Mouse (Mus musculus): Measurements from ENCODE around the gene Chn2. TPM values are rescaled to one million over a fixed set of nuclear protein-coding genes. Genes with fewer than 3 reads are reported as not detected.

Chn2 gene
- polyA plus RNA-seq, 1 experiment from 2014 or later, result 23.5 TPM

DNA sequence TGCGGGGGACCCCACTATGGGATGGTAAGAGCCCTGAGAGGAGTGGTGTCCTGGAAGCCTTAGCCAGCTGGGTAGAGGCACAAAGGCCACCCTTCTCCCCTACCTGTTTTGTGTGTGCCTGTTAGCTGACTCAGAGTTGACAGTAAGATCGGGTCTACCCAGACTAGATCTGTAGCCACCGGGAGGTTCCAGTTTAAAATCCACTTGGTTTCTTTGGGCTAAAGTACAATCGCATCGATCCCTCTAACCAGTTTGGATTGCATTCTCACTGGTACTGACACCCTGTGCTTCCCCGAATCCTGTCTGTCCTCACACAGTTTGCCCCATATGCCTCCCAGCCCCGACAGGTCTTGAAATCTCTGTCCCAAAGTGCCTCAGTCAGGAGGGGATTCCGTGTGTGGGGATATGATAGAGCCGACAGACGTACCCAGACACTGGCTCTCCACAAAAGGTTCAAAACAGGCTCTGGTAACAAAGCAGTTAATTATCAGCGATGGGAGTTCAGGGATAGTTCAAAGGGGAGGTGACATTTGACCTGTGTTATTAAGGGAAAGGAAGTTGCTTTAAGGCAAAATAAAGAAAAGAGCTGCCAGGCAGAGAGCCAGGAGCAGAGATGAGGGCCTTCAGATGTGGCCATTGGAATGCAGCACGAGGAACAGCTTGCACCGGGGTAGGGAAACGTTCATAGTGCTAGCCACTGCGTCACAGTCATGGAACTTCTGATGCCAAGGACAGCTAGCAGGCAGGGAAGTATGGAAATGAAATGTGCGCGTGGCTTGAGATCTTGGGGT lies 212.2 kb downstream of the Chn2 start:
- Histone ChIP-seq H3K9me3 (ENCODE audit: control insufficient read depth, low read length) (no peaks in the 10 kb centered on the region), H3K36me3 (ENCODE audit: control insufficient read depth, insufficient read depth, low read length) (no peaks in the 10 kb centered on the region), H3K9ac (replicated peaks; ENCODE audit: low read depth, low read length) (no peak overlapping the region), H3K4me3 (ENCODE audit: low read depth, low read length) (no peak overlapping the region), H3K4me2 (ENCODE audit: low read depth, low read length) (no peak overlapping the region), H3K27ac (ENCODE audit: low read depth, low read length) (no peak overlapping the region), H3K4me1 (ENCODE audit: control insufficient read depth, insufficient read depth, low read length) (no peaks in the 10 kb centered on the region), H3K27me3 (ENCODE audit: control insufficient read depth, insufficient read depth, low read length) (no peaks in the 10 kb centered on the region)
- no peak for ATAC-seq (ENCODE audit: low read depth)
- WGBS, result 44% methylated on average over 17 of the region's 17 CpGs

DNA sequence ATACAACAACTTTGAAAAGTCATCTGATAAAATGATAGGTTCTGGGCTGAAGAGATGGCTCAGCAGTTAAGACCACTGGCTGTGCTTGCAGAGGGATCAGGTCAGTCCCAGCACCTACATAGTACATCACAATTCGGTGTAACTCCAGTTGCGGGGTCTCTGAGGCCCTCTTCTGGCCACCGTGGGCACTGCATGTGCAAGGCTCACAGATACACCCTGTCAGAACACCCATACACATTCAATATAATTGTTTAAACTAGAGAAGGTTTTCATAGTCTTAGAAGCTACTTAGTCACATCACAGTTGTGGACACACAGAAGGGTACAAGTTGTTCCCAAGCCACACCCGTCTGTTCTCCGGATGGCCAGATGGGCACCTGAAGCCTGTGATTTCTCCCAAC lies 213.9 kb downstream of the Chn2 start:
- no peaks in the 10 kb centered on the region for H3K4me1 ChIP-seq (ENCODE audit: control insufficient read depth, insufficient read depth, low read length)
- no peak overlapping the region for H3K9ac ChIP-seq (replicated peaks; ENCODE audit: low read depth, low read length)
- 70% methylated on average over 5 of the region's 5 CpGs for WGBS
- no peaks in the 10 kb centered on the region for H3K36me3 ChIP-seq (ENCODE audit: control insufficient read depth, insufficient read depth, low read length)
- ATAC-seq (ENCODE audit: low read depth), result no peak
- no peak overlapping the region for H3K4me2 ChIP-seq (ENCODE audit: low read depth, low read length)
- no peak overlapping the region for H3K27ac ChIP-seq (ENCODE audit: low read depth, low read length)
- no peak overlapping the region for H3K4me3 ChIP-seq (ENCODE audit: low read depth, low read length)
- no peaks in the 10 kb centered on the region for H3K9me3 ChIP-seq (ENCODE audit: control insufficient read depth, low read length)
- no peaks in the 10 kb centered on the region for H3K27me3 ChIP-seq (ENCODE audit: control insufficient read depth, insufficient read depth, low read length)

DNA sequence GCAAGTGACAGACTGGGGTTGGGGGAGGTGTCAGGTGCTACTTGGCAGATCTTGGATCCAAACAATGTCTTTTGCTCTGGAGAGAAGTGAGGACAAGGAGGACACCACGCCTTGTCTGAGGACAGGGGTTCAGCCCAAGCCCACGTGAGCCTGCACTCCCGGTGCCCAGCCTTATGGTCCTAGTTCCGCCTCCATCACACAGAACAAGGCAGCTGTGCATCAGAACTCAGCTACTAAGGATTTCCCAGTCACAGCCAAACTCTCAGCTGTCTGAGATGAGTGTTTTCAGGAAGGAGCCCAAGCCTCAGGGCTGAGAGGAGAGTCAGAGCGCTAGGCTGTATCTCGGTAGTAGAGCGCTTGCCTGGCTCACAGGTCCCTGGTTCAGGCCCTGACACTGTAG lies 214.5 kb downstream of the Chn2 start:
- Histone ChIP-seq H3K4me1 (ENCODE audit: control insufficient read depth, insufficient read depth, low read length) (no peaks in the 10 kb centered on the region), H3K4me3 (ENCODE audit: low read depth, low read length) (no peak overlapping the region), H3K9ac (replicated peaks; ENCODE audit: low read depth, low read length) (no peak overlapping the region), H3K27ac (ENCODE audit: low read depth, low read length) (no peak overlapping the region), H3K9me3 (ENCODE audit: control insufficient read depth, low read length) (no peaks in the 10 kb centered on the region), H3K36me3 (ENCODE audit: control insufficient read depth, insufficient read depth, low read length) (no peaks in the 10 kb centered on the region), H3K4me2 (ENCODE audit: low read depth, low read length) (no peak overlapping the region), H3K27me3 (ENCODE audit: control insufficient read depth, insufficient read depth, low read length) (no peaks in the 10 kb centered on the region)
- WGBS, result 86% methylated on average over 7 of the region's 7 CpGs
- ATAC-seq (ENCODE audit: low read depth), result no peak

DNA sequence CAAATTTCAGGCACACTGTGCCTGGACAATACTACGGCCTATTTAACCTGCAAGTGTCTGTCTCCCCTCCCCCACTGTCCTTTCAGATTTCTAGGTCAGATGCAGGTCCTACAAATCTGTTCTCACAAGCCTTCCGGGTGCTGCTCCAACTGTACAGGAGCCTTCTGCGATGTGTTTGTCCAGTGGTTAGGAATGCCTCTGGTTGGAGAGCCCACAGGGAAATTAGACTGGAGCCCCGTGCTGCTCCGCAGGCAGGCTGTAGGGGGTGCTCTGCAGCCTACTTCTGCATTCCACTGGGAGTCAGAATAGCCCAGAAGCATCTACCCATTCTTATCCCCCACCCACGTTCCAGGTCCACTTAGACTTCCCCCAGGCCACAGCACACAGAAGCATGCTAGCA lies 215.4 kb downstream of the Chn2 start:
- no peak for ATAC-seq (ENCODE audit: low read depth)
- H3K27ac ChIP-seq (ENCODE audit: low read depth, low read length), result no peak overlapping the region
- no peak overlapping the region for H3K4me2 ChIP-seq (ENCODE audit: low read depth, low read length)
- H3K4me1 ChIP-seq (ENCODE audit: control insufficient read depth, insufficient read depth, low read length), result no peaks in the 10 kb centered on the region
- 64% methylated on average over 6 of the region's 6 CpGs for WGBS
- H3K9me3 ChIP-seq (ENCODE audit: control insufficient read depth, low read length), result no peaks in the 10 kb centered on the region
- no peak overlapping the region for H3K4me3 ChIP-seq (ENCODE audit: low read depth, low read length)
- H3K27me3 ChIP-seq (ENCODE audit: control insufficient read depth, insufficient read depth, low read length), result no peaks in the 10 kb centered on the region
- H3K36me3 ChIP-seq (ENCODE audit: control insufficient read depth, insufficient read depth, low read length), result no peaks in the 10 kb centered on the region
- H3K9ac ChIP-seq (replicated peaks; ENCODE audit: low read depth, low read length), result no peak overlapping the region

DNA sequence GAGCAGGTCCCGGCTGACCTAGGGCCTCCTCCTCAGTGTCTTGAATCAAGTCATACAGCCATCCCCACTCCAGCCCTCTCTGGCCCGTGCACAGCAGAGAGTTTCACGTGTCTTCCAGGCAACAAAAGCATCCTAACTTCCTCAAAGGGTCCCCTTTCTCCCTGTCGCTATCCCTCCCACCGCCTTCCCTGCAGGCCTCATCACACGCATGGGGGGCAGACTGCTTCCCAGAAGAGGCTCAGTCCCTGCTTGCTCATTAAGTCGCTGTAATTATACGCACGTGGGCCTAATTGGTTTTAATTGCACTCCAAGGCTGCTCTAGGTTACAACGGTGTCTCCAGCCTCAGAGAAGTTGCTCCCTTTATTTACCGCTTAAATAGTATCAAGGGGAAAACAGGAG lies 216.0 kb downstream of the Chn2 start:
- Histone ChIP-seq H3K9me3 (ENCODE audit: control insufficient read depth, low read length) (no peaks in the 10 kb centered on the region), H3K36me3 (ENCODE audit: control insufficient read depth, insufficient read depth, low read length) (no peaks in the 10 kb centered on the region), H3K27me3 (ENCODE audit: control insufficient read depth, insufficient read depth, low read length) (no peaks in the 10 kb centered on the region), H3K9ac (replicated peaks; ENCODE audit: low read depth, low read length) (no peak overlapping the region), H3K27ac (ENCODE audit: low read depth, low read length) (no peak overlapping the region), H3K4me2 (ENCODE audit: low read depth, low read length) (no peak overlapping the region), H3K4me3 (ENCODE audit: low read depth, low read length) (no peak overlapping the region), H3K4me1 (ENCODE audit: control insufficient read depth, insufficient read depth, low read length) (no peaks in the 10 kb centered on the region)
- ATAC-seq (ENCODE audit: low read depth), result no peak; the same call in 1 of the 2 replicates
- 28% methylated on average over 11 of the region's 11 CpGs for WGBS

DNA sequence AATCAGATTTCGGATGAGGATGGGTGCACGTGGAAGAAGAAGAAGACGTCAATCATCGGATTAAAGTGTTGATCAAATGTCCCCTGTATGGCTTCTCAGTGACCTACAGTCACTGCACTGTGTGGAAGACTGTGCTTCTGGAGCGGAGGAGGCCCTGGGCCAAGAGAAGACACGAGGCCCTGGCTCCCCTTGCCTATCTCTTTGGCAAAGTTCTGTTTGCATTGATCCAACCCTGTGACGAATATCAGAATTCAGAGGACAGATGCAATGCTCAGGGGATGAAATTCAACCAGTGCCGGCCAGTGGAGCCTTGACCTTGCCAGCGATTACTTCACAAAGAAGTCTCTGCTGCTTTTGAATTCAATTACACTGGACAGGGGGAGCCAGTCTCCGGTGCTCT lies 217.0 kb downstream of the Chn2 start:
- Histone ChIP-seq H3K27me3 (ENCODE audit: control insufficient read depth, insufficient read depth, low read length) (no peaks in the 10 kb centered on the region), H3K4me2 (ENCODE audit: low read depth, low read length) (no peak overlapping the region), H3K9ac (replicated peaks; ENCODE audit: low read depth, low read length) (no peak overlapping the region), H3K36me3 (ENCODE audit: control insufficient read depth, insufficient read depth, low read length) (no peaks in the 10 kb centered on the region), H3K4me1 (ENCODE audit: control insufficient read depth, insufficient read depth, low read length) (no peaks in the 10 kb centered on the region), H3K9me3 (ENCODE audit: control insufficient read depth, low read length) (no peaks in the 10 kb centered on the region), H3K27ac (ENCODE audit: low read depth, low read length) (no peak overlapping the region), H3K4me3 (ENCODE audit: low read depth, low read length) (no peak overlapping the region)
- WGBS, result 80% methylated on average over 10 of the region's 10 CpGs
- no peak for ATAC-seq (ENCODE audit: low read depth)

DNA sequence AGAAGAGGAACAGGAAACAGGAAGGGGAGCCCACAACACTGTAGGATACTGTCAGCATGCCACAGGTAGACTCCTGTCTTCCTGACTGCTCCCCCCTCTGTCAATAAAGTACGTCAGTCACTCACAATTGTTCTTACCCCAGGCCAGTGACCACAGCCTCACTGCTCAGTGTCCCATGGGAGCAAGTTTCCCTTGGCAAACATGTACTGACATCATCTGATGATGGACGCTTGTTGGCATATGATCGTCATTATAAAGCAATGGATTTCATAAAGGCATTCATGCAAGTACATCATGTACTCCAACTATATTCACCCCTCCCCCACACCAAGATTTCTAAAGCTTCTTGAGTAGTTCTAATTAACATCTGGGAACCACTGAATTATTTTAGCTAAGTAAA lies 218.2 kb downstream of the Chn2 start:
- no peak for ATAC-seq (ENCODE audit: low read depth)
- Histone ChIP-seq H3K27ac (ENCODE audit: low read depth, low read length) (no peak overlapping the region), H3K27me3 (ENCODE audit: control insufficient read depth, insufficient read depth, low read length) (no peaks in the 10 kb centered on the region), H3K4me1 (ENCODE audit: control insufficient read depth, insufficient read depth, low read length) (no peaks in the 10 kb centered on the region), H3K4me2 (ENCODE audit: low read depth, low read length) (no peak overlapping the region), H3K9me3 (ENCODE audit: control insufficient read depth, low read length) (no peaks in the 10 kb centered on the region), H3K36me3 (ENCODE audit: control insufficient read depth, insufficient read depth, low read length) (no peaks in the 10 kb centered on the region), H3K4me3 (ENCODE audit: low read depth, low read length) (no peak overlapping the region), H3K9ac (replicated peaks; ENCODE audit: low read depth, low read length) (no peak overlapping the region)
- WGBS, result 82% methylated on average over 3 of the region's 3 CpGs

DNA sequence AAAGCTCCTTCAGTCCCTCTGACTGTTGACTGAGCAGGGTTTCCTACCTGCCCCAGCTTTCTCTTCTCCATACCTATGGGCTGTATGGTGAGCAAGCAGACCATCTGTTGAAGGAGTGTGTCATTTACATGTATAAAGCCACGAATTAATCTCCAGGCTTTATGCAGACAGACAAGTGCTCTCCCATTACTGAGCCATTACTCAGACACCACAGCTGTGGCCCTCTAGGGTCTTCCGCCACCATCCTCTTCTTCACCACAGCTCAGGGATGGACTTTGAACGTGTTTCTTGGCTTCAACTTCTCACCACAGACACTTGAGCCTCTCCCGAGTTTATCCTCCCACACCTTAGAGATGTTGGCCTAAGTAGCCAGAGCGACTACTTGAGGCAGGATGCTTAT lies 219.1 kb downstream of the Chn2 start:
- Histone ChIP-seq H3K36me3 (ENCODE audit: control insufficient read depth, insufficient read depth, low read length) (no peaks in the 10 kb centered on the region), H3K4me3 (ENCODE audit: low read depth, low read length) (no peak overlapping the region), H3K27ac (ENCODE audit: low read depth, low read length) (no peak overlapping the region), H3K9me3 (ENCODE audit: control insufficient read depth, low read length) (no peaks in the 10 kb centered on the region), H3K9ac (replicated peaks; ENCODE audit: low read depth, low read length) (no peak overlapping the region), H3K4me1 (ENCODE audit: control insufficient read depth, insufficient read depth, low read length) (no peaks in the 10 kb centered on the region), H3K4me2 (ENCODE audit: low read depth, low read length) (no peak overlapping the region), H3K27me3 (ENCODE audit: control insufficient read depth, insufficient read depth, low read length) (no peaks in the 10 kb centered on the region)
- ATAC-seq (ENCODE audit: low read depth), result no peak
- 82% methylated on average over 5 of the region's 5 CpGs for WGBS

DNA sequence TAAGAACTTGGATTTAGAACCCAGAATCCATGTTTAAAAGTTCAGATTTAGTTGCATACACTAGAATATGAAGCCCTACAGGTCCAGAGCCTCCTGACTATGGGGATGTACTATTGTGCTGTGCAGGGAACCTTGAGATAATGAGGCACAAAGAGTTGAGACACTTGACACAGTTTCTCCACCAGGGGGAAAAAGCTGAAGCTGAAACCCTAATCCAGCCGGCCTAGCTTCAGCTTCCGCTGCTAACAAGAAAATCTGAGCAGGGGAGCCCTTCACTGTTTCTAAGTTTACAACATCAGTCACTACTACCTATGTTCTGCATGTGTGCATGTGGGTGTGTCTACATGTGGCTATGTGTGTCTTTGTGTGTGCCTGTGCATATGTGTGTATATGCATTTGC lies 223.4 kb downstream of the Chn2 start:
- Histone ChIP-seq H3K4me3 (ENCODE audit: low read depth, low read length) (no peak overlapping the region), H3K36me3 (ENCODE audit: control insufficient read depth, insufficient read depth, low read length) (no peaks in the 10 kb centered on the region), H3K27me3 (ENCODE audit: control insufficient read depth, insufficient read depth, low read length) (no peaks in the 10 kb centered on the region), H3K27ac (ENCODE audit: low read depth, low read length) (no peak overlapping the region), H3K4me1 (ENCODE audit: control insufficient read depth, insufficient read depth, low read length) (no peaks in the 10 kb centered on the region), H3K9me3 (ENCODE audit: control insufficient read depth, low read length) (no peaks in the 10 kb centered on the region), H3K9ac (replicated peaks; ENCODE audit: low read depth, low read length) (no peak overlapping the region), H3K4me2 (ENCODE audit: low read depth, low read length) (no peak overlapping the region)
- 73% methylated on average over 2 of the region's 2 CpGs for WGBS
- ATAC-seq (ENCODE audit: low read depth), result no peak

Data from neural tube, embryonic 14.5 days (tissue).